9 mouse cellular contexts compared by ENCODE assay signal in the genomic region with DNA sequence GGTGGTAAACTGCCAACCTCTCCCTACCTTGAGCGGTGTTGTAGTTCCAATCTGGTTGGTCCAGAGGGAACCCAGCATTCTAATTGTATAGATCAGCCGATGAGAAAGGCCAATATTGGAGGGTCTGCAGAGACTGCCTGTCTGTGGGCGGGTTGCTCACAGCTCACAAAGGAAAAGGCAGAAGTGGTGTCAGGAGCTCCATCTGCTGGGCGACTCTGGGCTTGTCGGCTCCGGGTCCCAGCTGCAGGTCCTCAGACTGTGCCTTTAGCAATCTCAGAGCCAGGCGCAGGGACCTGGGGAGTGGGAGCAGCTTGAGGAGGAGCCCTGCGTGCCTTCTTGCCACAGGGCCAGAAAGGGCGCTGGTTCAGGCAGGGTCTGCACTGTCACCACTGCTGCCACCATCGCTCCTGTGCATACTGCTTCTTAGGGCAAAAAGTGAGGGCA. TPM values are rescaled to one million over a fixed set of nuclear protein-coding genes. Genes with fewer than 3 reads are reported as not detected.
A peak's percentile ranks its signal among the peaks of the same experiment; 100 is the strongest.
DNase-seq lines count a peak whose midpoint lies in the region; ATAC-seq and TF ChIP-seq lines count a peak whose summit lies in the region.
"Had no signal": no experiment of that assay in that cellular context is flagged by ENCODE, and none has a peak within 500 bp of the region (broad histone marks: within the 10 kb centered on the region; RNA-seq: fewer than 3 reads in every experiment).

No protein-coding gene starts in this region.

- H3K4me3 ChIP-seq in lung, adult 2 months (replicated peaks; ENCODE audit: extremely low read depth, low read depth, low read length), result no peak overlapping the region
- no peak overlapping the region for H3K4me3 ChIP-seq in forebrain, embryonic 13.5 days
- no peak overlapping the region for H3K4me3 ChIP-seq in midbrain, embryonic 16.5 days (ENCODE audit: low read depth, low read length)
- H3K4me3 ChIP-seq: liver, embryonic 15.5 days had no signal

- no peaks in the 10 kb centered on the region for H3K27me3 ChIP-seq in forebrain, embryonic 13.5 days
- H3K27me3 ChIP-seq in midbrain, embryonic 16.5 days (ENCODE audit: control insufficient read depth, insufficient read depth, low read depth, low read length), result no peaks in the 10 kb centered on the region
- H3K27me3 ChIP-seq: liver, embryonic 15.5 days had no signal

- H3K4me2 ChIP-seq in forebrain, embryonic 13.5 days, result no peak overlapping the region
- no peak overlapping the region for H3K4me2 ChIP-seq in midbrain, embryonic 16.5 days (ENCODE audit: low read length)
- H3K4me2 ChIP-seq: liver, embryonic 15.5 days had no signal

- peak; percentile 24 for DNase-seq in CD4-positive, CD25-positive, alpha-beta regulatory T cell, adult 2 months (ENCODE audit: low read depth, low spot score)
- peak; percentile 13 for DNase-seq in lung, postnatal 14 days
- no peak for DNase-seq in lung, adult 2 months
- DNase-seq in kidney, postnatal 4 days, result peak; percentile 71 to 75

- no peak for ATAC-seq in CD4-positive, CD25-positive, alpha-beta regulatory T cell, adult 4 months
- peak; percentile 77 for ATAC-seq in forebrain, embryonic 13.5 days
- ATAC-seq in midbrain, embryonic 16.5 days, result peak; percentile 66
- no peak for ATAC-seq in megakaryocyte progenitor cell, adult 5-6 weeks (replicated peaks; ENCODE audit: poor library complexity)

- no peak overlapping the region for H3K27ac ChIP-seq in forebrain, embryonic 13.5 days
- no peak overlapping the region for H3K27ac ChIP-seq in midbrain, embryonic 16.5 days (ENCODE audit: low read length)
- H3K27ac ChIP-seq: liver, embryonic 15.5 days had no signal

- TF ChIP-seq POLR2A in lung, adult 2 months (IDR thresholded peaks at IDR 0.05; ENCODE audit: borderline replicate concordance, extremely low read depth, low read depth, low read length), result no peak

- WGBS in lung, adult 2 months, result 39% methylated on average over 10 of the region's 10 CpGs
- WGBS in forebrain, embryonic 13.5 days, result 45% methylated on average over 10 of the region's 10 CpGs
- WGBS in midbrain, embryonic 16.5 days, result 32% methylated on average over 10 of the region's 10 CpGs

- no peaks in the 10 kb centered on the region for H3K36me3 ChIP-seq in forebrain, embryonic 13.5 days (ENCODE audit: poor library complexity, severe bottlenecking)
- H3K36me3 ChIP-seq in midbrain, embryonic 16.5 days (ENCODE audit: control insufficient read depth, insufficient read depth, low read length), result no peaks in the 10 kb centered on the region
- H3K36me3 ChIP-seq: liver, embryonic 15.5 days had no signal

- H3K4me1 ChIP-seq in lung, adult 2 months (ENCODE audit: control insufficient read depth, insufficient read depth, low read length), result no peaks in the 10 kb centered on the region
- 0 out of 2 replicates have a peak, but pooled peaks cover 4% of the 10 kb centered on the region for H3K4me1 ChIP-seq in forebrain, embryonic 13.5 days
- no peaks in the 10 kb centered on the region for H3K4me1 ChIP-seq in midbrain, embryonic 16.5 days (ENCODE audit: control insufficient read depth, insufficient read depth, low read length)
- H3K4me1 ChIP-seq: liver, embryonic 15.5 days had no signal

- H3K9ac ChIP-seq in forebrain, embryonic 13.5 days, result no peak overlapping the region
- H3K9ac ChIP-seq in midbrain, embryonic 16.5 days (ENCODE audit: low read depth, low read length), result no peak overlapping the region
- H3K9ac ChIP-seq: liver, embryonic 15.5 days had no signal

- TF ChIP-seq CTCF in lung, adult 2 months (IDR thresholded peaks at IDR 0.05; ENCODE audit: insufficient read depth, low read length), result no peak

- no peaks in the 10 kb centered on the region for H3K9me3 ChIP-seq in forebrain, embryonic 13.5 days (replicated peaks)
- H3K9me3 ChIP-seq in midbrain, embryonic 16.5 days (replicated peaks; ENCODE audit: control insufficient read depth, low read length, poor library complexity, severe bottlenecking), result no peaks in the 10 kb centered on the region
- H3K9me3 ChIP-seq: liver, embryonic 15.5 days had no signal

RNA-seq across cellular contexts. Expression of a gene that starts 7.6 kb away (rescaled TPM):
- polyA plus RNA-seq in CD4-positive, CD25-positive, alpha-beta regulatory T cell, adult 4 months (2017; shearing (Covaris generic)), result not detected
- polyA plus RNA-seq in lung, adult 2 months (2012; rRNA removed), result not detected in 2 replicates
- 0.18 and 0.19 TPM in 2 replicates for polyA plus RNA-seq in forebrain, embryonic 13.5 days (2015; fragmentation: Nextera tagmentation; extraction: Ambion mirVana)
- polyA plus RNA-seq in midbrain, embryonic 16.5 days (2015; fragmentation: Nextera tagmentation; extraction: Ambion mirVana), result 0.11 and 0.30 TPM in 2 replicates
- total RNA-seq in megakaryocyte progenitor cell, adult 5-6 weeks (2015), result 0.05 TPM in 1 of 2 replicates, not detected in the other
- total RNA-seq in megakaryocyte progenitor cell, adult 5-6 weeks (2017), result 0.08 and 0.14 TPM in 2 replicates
- polyA plus RNA-seq: liver, embryonic 15.5 days had no signal

RNA-seq across cellular contexts. Expression of a gene that starts 10.3 kb away (rescaled TPM):
- polyA plus RNA-seq in CD4-positive, CD25-positive, alpha-beta regulatory T cell, adult 4 months (2017; shearing (Covaris generic)), result not detected
- not detected in 2 replicates for polyA plus RNA-seq in lung, adult 2 months (2012; rRNA removed)
- 0.18 and 0.19 TPM in 2 replicates for polyA plus RNA-seq in forebrain, embryonic 13.5 days (2015; fragmentation: Nextera tagmentation; extraction: Ambion mirVana)
- polyA plus RNA-seq in midbrain, embryonic 16.5 days (2015; fragmentation: Nextera tagmentation; extraction: Ambion mirVana), result 0.11 and 0.30 TPM in 2 replicates
- total RNA-seq in megakaryocyte progenitor cell, adult 5-6 weeks (2015), result 0.05 TPM in 1 of 2 replicates, not detected in the other
- total RNA-seq in megakaryocyte progenitor cell, adult 5-6 weeks (2017), result 0.08 and 0.14 TPM in 2 replicates
- polyA plus RNA-seq: liver, embryonic 15.5 days had no signal

RNA-seq across cellular contexts. Expression of a gene that starts 44.0 kb away (rescaled TPM):
- polyA plus RNA-seq in CD4-positive, CD25-positive, alpha-beta regulatory T cell, adult 4 months (2017; shearing (Covaris generic)), result not detected
- not detected in 2 replicates for polyA plus RNA-seq in lung, adult 2 months (2012; rRNA removed)
- not detected in 2 replicates for polyA plus RNA-seq in forebrain, embryonic 13.5 days (2015; fragmentation: Nextera tagmentation; extraction: Ambion mirVana)
- 0.80 and 0.85 TPM in 2 replicates for polyA plus RNA-seq in midbrain, embryonic 16.5 days (2015; fragmentation: Nextera tagmentation; extraction: Ambion mirVana)
- total RNA-seq in megakaryocyte progenitor cell, adult 5-6 weeks (2015), result not detected in 2 replicates
- not detected in 2 replicates for total RNA-seq in megakaryocyte progenitor cell, adult 5-6 weeks (2017)
- polyA plus RNA-seq: liver, embryonic 15.5 days had no signal

RNA-seq across cellular contexts. Expression of a gene that starts 46.1 kb away (rescaled TPM):
- not detected for polyA plus RNA-seq in CD4-positive, CD25-positive, alpha-beta regulatory T cell, adult 4 months (2017; shearing (Covaris generic))
- polyA plus RNA-seq in lung, adult 2 months (2012; rRNA removed), result not detected in 2 replicates
- polyA plus RNA-seq in forebrain, embryonic 13.5 days (2015; fragmentation: Nextera tagmentation; extraction: Ambion mirVana), result not detected in 2 replicates
- 0.20 and 0.46 TPM in 2 replicates for polyA plus RNA-seq in midbrain, embryonic 16.5 days (2015; fragmentation: Nextera tagmentation; extraction: Ambion mirVana)
- total RNA-seq in megakaryocyte progenitor cell, adult 5-6 weeks (2015), result not detected in 2 replicates
- not detected in 2 replicates for total RNA-seq in megakaryocyte progenitor cell, adult 5-6 weeks (2017)
- polyA plus RNA-seq: liver, embryonic 15.5 days had no signal

Comparison
In these comparisons a context has a peak if more than half of its experiments do, and no peak if none do; other contexts are left out.
1. ATAC-seq: peak in forebrain, embryonic 13.5 days (single experiment) and midbrain, embryonic 16.5 days (single experiment); none in CD4-positive, CD25-positive, alpha-beta regulatory T cell, adult 4 months (single experiment) and megakaryocyte progenitor cell, adult 5-6 weeks (single experiment).